Mouse (Mus musculus): ENCODE data around the gene Ccr2. TPM values are rescaled to one million over a fixed set of nuclear protein-coding genes. Genes with fewer than 3 reads are reported as not detected.
"Not testable (repeated sequence)": the region's sequence is repeated elsewhere in the genome, so short reads cannot be mapped to it uniquely, and the experiment has no call there.

Gene Ccr2
- total RNA-seq, 2 experiments from 2014 or later: 1.1 TPM

DNA sequence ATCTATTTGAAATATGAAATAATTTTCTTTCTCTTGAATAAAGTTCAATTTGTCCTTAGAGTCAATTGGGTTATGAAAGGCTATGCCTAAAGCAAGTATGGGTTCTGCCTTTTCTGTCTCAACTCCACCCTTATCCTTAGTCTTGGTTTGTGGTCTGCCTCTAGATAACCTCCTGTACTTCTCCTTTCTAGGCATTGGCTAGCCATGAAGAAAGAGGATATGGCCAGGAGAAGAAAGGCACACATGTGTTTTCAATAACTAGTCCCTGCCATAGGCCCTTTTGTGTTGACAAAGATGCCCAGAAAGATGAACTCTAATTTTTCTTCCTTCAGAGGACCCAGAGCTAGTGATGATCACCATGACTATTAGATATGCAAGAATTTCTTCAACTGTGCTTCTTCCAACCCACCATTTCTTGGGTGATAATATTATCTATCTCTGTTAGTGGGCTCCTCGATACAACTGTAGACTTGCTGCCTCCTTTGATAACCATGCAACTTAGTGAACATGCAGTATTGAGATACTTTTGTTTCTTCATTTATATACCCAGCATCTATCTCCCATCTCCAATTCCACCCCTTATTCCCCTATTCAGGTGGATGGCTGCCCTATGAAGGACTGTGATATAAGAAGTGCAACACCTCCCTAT lies 11.0 kb downstream of the Ccr2 start:
- DNase-seq (ENCODE audit: low spot score): no peak
- intact Hi-C loops (cut with DNase I): no loop called here

DNA sequence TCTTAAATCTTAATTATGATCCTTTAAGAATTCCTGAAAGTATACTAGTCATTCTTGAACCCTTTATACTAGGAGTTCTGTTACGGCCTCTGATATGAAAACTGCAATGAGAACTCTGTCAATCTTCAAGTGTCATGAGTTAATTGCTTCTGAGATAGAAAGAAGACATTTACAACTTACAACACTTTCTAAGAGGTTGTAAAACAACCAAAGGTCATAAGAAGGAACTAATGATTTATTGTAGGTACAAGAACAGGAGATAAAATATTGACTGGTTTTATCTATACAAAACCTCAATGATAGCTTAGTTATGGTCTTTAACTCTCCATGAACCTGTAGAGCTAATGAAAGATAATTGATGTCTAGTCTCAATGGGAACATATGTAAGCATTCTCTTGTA lies 12.0 kb downstream of the Ccr2 start:
- intact Hi-C loops (cut with DNase I): no loop called here
- DNase-seq (ENCODE audit: low spot score): no peak

DNA sequence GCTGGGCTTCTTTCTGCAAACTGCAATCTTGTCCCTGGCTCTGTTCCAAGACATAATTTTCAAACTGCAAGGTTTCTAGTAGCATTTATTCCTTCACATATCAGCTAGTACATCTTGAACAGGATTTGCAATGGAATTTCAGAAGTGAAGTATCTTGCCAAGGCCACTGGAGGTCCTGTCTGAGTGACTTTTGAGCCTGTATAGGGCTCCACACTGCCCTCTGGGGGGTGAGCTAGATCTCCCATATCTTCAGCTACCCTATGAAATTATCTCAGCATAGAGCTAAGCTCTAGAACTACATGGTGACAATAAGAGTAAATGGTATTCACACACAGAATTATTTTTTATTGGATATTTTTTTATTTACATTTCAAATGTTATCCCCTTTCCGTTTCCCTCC lies 16.7 kb downstream of the Ccr2 start:
- intact Hi-C loops (cut with DNase I): no loop called here
- DNase-seq (ENCODE audit: low spot score): no peak

GRCm38 (mm10) chr9:124121387-124122184 lies 19.8 kb downstream of the Ccr2 start, which contains the start of gene Ccr5:
TSS of gene Ccr5 (plus strand) at chr9:124121543.
- DNase-seq (ENCODE audit: low spot score): no peak
- intact Hi-C loops (cut with DNase I): no loop called here

DNA sequence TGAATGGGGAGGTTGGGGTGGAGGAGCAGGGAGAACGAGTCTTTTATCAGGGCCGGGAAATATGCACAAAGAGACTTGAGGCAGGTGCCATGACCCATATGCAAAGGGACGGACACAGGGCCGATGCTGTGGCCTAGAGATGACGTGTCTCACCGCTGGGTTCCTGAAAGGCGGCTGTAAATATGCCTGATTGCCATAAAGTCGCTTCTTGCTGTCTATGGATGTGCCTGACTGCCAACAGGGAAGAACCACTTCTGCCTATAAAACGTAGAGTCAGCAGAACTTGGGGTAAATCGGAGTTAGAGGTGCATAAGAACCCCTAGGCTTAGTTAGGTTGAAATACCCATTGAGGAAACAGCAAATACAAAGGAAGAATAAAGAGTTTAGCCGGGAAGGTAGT lies 23.8 kb downstream of the Ccr2 start:
- DNase-seq (ENCODE audit: low spot score): no peak
- intact Hi-C loops (cut with DNase I): no loop called here

GRCm38 (mm10) chr9:124126373-124126772 lies 24.6 kb downstream of the Ccr2 start:
- intact Hi-C loops (cut with DNase I): no loop called here
- DNase-seq (ENCODE audit: low spot score): no peak

GRCm38 (mm10) chr9:124127412-124127811 lies 25.7 kb downstream of the Ccr2 start:
- intact Hi-C loops (cut with DNase I): no loop called here
- DNase-seq (ENCODE audit: low spot score): no peak

- DNase-seq (ENCODE audit: low spot score): no peak
- intact Hi-C loops (cut with DNase I): no loop called here
These were observed 26.6 kb downstream of the Ccr2 start for GRCm38 (mm10) chr9:124128379-124128778.

DNA sequence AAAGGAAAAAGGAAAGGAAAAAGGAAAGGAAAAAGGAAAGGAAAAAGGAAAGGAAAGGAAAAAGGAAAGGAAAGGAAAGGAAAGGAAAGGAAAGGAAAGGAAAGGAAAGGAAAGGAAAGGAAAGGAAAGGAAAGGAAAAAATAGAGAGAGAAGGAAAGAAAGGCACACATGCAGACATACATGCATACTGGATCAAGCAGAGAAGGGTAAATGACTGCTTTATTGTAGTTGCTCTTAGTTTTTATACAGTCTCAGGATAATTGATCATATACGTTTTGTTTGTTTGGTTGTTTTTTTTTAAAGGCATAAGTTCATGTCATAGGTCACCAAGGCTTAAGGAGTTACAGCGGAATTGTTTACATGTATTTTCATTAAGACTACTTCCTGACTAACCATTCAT lies 31.1 kb downstream of the Ccr2 start:
- intact Hi-C loops (cut with DNase I): not testable (repeated sequence)

GRCm38 (mm10) chr9:124134919-124135318 lies 33.2 kb downstream of the Ccr2 start:
- DNase-seq (ENCODE audit: low spot score); intact Hi-C loops (cut with DNase I): not testable (repeated sequence)

More for the DNA sequence above, 31.1 kb downstream of the Ccr2 start:
- DNase-seq (ENCODE audit: low spot score): not testable (repeated sequence)

DNA sequence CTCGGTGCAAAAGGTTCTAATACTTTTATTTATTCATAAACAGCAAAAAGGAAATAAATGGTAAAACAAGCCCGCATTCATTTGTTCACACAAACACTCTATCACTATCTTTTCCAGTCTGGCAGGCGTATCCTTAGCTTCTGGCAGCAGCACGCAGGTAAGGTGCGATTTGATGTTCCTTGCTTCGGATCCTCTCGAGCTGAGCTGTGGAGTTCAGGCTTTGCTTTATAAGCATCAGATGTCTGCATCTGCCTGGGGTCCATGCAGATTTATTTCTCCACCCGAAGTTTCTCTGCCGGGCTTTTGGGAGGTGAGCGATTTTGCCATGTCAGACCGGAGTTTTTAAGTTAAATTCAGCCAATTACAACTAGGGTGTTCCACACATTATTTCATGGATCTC lies 35.9 kb downstream of the Ccr2 start:
- intact Hi-C loops (cut with DNase I): no loop called here
- DNase-seq (ENCODE audit: low spot score): no peak

GRCm38 (mm10) chr9:124138055-124138775 lies 36.5 kb downstream of the Ccr2 start:
- intact Hi-C loops (cut with DNase I): no loop called here

GRCm38 (mm10) chr9:124143678-124144077 lies 41.9 kb downstream of the Ccr2 start:
- no peak for DNase-seq (ENCODE audit: low spot score)
- intact Hi-C loops (cut with DNase I): no loop called here

More at GRCm38 (mm10) chr9:124138055-124138775, 36.5 kb downstream of the Ccr2 start:
- no peak for DNase-seq (ENCODE audit: low spot score)

GRCm38 (mm10) chr9:124146307-124146706 lies 44.6 kb downstream of the Ccr2 start:
- intact Hi-C loops (cut with DNase I): no loop called here

More at GRCm38 (mm10) chr9:124146307-124146706, 44.6 kb downstream of the Ccr2 start:
- no peak for DNase-seq (ENCODE audit: low spot score)

Other genes starting within 250 kb of the Ccr2 start
- not detected for gene Xcr1, start 239.9 kb upstream of the Ccr2 start, total RNA-seq (2021)
- gene Ccr1, start 133.3 kb upstream of the Ccr2 start, total RNA-seq (2021): 1 to 10 TPM; 1.1 to 1.3 TPM
- not detected for gene Ccr1l1, start 123.5 kb upstream of the Ccr2 start, total RNA-seq (2021)
- gene Ccr3, start 80.0 kb upstream of the Ccr2 start, total RNA-seq (2021): not detected
- gene Ccr5, start 19.6 kb downstream of the Ccr2 start, total RNA-seq (2021): 1 to 10 TPM; 3.2 to 3.7 TPM
- gene 2010315B03Rik, start 210.7 kb downstream of the Ccr2 start, total RNA-seq (2021): 10 to 100 TPM; 10.1 to 11.7 TPM

Data from heart, postnatal 25 days (tissue).